Mouse (Mus musculus) CD4-positive, CD25-positive, alpha-beta regulatory T cell (primary cell): ENCODE data around the gene Gal3st2c. TPM values are rescaled to one million over a fixed set of nuclear protein-coding genes. Genes with fewer than 3 reads are reported as not detected.

Experiments used
- polyA plus RNA-seq: library from polyadenylated mRNA; unstranded; fragments of 100-300 nt; shearing (Covaris generic); gene quantifications from one replicate; pipeline ENCODE4 v1.2.1, GENCODE M21; 2017

Gene Gal3st2c
- polyA plus RNA-seq, result 0.10 TPM

GRCm38 (mm10) chr1:93990209-93990608 lies at the start of gene Gal3st2c:
Gene Gal3st2c (plus strand): TSS chr1:93990509.

DNA sequence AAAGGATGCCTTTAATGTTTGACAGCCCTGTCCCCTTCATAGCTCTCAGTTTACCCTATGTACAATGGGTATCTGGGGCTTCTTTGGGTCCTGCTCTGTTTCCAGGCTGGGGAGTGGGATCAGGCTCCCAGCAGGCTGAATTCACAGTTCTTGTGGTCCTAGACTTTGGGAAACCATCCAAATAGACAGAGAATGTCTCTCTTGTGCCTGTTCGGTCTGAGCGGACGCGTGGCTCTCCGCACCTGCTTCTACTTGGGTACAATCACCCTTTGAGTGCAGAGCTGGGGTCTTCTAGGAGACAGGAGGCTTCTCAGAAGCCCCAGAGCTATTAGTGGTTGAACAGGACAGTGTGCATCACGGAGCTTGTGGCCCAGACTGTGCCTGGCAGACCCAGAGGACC lies 29.8 kb downstream of the Gal3st2c start, which contains the start of gene Neu4:
Neu4 (plus strand) TSS at position 301 of the 400 bp plus-strand sequence.

GRCm38 (mm10) chr1:94052373-94052772 lies 62.1 kb downstream of the Gal3st2c start, which contains the start of gene Pdcd1:
Gene Pdcd1 (minus strand): TSS chr1:94052553.

Other genes with a start within 250 kb of the Gal3st2c start
- 108 TPM for gene Atg4b, start 239.0 kb upstream of the Gal3st2c start, polyA plus RNA-seq
- 32.3 TPM for gene Thap4, start 235.6 kb upstream of the Gal3st2c start, polyA plus RNA-seq
- gene Dtymk, start 188.6 kb upstream of the Gal3st2c start, polyA plus RNA-seq, result 144 TPM
- gene Ing5, start 186.5 kb upstream of the Gal3st2c start, polyA plus RNA-seq, result 27.8 TPM
- gene D2hgdh, start 165.6 kb upstream of the Gal3st2c start, polyA plus RNA-seq, result 35.1 TPM
- not detected for gene Gal3st2, start 129.2 kb upstream of the Gal3st2c start, polyA plus RNA-seq
- gene Gal3st2b, start 72.2 kb upstream of the Gal3st2c start, polyA plus RNA-seq, result not detected
- gene Neu4, start 29.9 kb downstream of the Gal3st2c start, polyA plus RNA-seq, result not detected
- 86.7 TPM for gene Pdcd1, start 62.0 kb downstream of the Gal3st2c start, polyA plus RNA-seq